Mouse (Mus musculus) urinary bladder, adult 2 months (tissue): Measurements from ENCODE around the gene Clasp1. TPM values are rescaled to one million over a fixed set of nuclear protein-coding genes. Genes with fewer than 3 reads are reported as not detected.
A peak's percentile ranks its signal among the peaks of the same experiment; 100 is the strongest.

Experiments
- DNase-seq: peaks from one replicate; pipeline ENCODE4 v3.0.0; 2022; ENCODE audit warnings: low spot score
- polyA plus RNA-seq: library from polyadenylated mRNA; depleted of rRNA; stranded (reverse); fragments of >200 nt; gene quantifications from 2 replicates; pipeline ENCODE4 v1.2.3, GENCODE M21; 2012

The Clasp1 gene
- polyA plus RNA-seq, 1 experiment, result 21.1 TPM

DNA sequence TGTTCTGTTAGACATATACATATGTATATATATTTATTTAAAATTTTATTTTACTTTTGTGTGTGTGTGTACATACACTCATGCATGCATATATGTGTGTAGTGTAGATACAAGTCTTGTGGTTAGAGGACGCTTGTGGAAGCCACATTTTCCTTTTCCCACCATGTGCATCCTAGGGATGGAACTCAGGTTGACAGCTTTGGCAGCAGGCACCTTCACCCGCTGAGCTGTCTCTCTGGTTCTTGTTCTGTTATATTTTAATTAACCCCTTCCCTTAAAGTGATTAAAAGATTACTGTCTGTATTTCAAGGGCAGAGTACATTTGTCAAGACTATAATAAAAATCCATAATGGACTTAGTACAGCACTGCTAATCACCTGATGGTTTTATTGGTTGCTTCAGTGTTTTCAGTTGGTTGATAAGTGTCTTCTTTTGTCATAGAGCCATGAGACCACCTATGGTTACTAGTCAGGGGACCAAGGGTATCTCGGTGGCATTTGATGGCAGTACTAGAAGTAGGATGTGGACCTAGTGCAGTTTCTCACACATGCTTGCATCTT, 62.1 kb downstream of the Clasp1 start:
- no peak for DNase-seq

DNA sequence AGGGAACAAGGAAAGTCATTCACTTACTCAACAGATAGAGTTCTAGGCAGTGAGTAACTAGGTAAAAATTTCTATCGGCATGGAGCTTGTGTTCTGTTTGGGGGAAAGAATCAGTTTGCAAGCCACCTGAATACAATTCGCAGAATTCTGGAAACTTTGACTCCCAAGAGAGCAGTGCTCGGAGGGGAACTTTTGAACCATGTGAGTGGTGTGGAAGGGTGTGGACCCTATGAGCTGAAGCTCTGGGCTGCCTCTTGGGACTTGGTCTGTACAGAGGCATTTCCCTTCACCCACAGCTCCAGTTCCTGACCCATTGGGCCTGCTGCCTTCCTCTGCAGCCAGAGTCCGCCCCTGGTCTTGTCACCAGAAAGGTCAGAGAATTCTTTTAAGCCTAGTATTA, 64.7 kb downstream of the Clasp1 start:
- DNase-seq, result no peak

DNA sequence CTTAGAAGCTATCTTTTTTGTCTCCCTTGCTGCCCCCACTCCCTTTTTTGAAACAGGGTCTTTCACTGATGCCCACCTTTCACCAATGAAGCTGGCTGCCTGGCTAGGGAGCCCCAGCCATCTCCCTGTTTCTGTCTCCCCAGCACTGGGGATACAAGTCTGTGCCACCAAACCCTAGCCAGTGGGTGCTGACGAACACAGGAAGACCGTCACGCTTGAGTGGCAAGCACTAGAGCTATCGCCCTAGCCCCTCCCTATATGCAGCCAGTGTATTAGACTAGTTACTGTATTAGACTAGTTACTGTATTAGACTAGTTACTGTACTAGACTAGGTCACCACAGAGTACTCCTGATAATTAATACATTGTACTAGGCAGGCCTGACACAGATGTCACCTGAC, 66.0 kb downstream of the Clasp1 start:
- DNase-seq, result no peak

DNA sequence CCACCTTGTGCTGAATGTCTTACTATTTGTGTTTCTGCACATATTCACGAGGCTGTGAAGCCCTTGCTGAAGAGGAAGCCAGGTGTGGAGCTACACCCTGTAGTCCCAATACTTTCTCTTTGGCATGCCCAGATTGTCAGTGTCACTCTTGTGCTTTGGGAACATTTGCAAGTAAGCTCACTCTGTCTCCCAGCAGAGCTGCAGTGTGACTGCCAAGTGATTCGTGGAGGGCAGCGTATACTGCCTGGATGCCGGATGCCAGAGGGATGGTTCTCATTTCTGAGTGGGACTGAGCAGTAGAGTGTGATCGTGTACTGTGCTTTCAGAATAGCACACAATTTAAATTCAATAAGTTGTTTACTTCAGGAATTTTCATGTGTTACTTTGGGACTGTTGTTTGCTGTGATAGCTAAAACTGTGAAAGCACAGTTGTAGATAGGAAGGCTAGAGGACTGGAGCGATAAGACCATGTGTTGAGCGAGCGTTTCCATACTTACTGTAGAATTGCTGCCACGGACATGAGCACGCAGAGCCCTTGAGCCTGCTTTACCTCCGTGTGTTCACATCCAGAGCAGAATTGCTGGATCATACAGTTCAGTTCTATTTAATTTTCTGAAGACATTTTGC, 68.5 kb downstream of the Clasp1 start:
- no peak for DNase-seq

DNA sequence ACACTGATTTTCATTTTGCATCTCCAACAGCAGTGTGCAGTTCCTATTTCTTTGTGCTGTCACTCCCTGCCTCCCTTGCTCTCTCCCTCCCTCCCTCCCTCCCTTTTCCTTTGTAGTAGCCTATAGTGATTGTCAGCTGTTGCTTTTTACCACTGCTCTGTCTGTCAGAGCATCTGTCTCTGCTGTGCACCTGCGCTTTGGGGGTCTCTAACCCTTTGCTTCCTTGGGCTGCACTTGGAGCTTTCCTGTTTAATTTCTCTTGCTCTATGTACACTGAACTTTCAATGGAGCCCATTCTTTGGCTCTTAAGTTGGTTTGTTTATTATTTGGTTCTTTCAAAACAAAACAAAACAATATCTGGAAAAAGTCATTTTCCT, 69.0 kb downstream of the Clasp1 start:
- DNase-seq, result no peak

DNA sequence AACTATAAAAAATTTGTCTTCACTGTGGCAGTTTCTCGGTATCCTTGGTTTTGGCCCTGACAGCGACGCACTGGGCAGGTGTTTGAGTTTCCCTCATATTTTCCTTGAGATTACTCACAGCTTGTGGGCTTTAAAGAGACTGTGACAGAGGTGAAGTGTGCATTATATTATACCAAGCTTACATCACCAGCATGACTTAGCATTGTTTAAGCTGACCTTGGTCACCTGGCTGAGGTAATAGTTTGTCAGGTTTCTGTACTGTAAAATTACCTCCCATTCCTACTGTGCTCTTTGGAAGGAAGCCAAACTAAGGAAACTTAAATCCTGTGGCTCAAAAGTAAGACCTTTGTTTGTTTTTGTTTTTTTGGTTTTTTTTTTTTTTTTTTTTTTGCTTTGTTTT, 69.4 kb downstream of the Clasp1 start:
- no peak for DNase-seq

DNA sequence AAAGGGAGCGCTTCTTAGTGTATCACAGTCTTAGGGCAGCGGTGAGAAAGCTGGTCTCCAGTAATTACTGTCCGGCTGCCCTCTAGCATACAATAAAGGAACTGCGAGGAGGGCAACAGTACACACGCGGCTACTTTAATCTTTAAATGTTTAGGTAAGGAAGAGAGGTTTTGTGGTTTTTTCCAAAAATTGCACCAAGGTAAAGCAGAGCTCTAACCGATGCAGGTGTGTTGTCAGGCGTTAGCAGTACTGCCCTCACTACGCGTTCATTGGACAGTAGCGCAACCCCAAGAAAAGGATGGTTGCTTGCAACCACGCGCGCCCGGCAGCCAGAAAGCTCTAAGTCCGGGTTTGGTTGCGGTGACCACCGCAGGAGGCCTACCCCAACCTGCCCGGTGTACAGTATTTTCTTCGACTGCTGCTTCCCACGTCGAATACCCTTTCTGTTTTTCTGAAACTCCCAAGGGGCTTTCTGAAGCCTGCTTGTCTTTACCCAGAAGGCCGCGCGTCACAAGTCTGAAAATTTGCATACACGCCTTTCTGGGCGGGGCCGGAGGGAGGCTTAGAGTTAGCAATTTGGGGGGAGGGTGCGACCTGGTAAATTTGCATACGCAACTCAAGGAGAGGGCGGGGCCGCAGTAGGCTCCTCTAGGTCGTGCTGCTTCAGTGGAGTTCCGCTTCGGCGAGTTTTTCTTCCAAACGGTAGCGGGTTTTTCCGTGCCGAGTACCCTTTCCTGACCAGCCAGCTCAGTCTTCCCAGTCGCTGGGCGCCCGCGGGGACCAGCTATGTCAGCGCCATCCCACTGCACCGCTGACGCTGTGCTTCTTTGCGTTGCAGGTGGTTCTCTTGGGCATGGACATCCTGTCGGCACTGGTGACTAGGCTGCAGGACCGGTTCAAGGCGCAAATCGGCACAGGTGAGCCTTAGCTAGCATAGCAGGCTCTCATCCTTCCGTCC, 70.4 kb downstream of the Clasp1 start:
- peak; percentile 82 for DNase-seq

DNA sequence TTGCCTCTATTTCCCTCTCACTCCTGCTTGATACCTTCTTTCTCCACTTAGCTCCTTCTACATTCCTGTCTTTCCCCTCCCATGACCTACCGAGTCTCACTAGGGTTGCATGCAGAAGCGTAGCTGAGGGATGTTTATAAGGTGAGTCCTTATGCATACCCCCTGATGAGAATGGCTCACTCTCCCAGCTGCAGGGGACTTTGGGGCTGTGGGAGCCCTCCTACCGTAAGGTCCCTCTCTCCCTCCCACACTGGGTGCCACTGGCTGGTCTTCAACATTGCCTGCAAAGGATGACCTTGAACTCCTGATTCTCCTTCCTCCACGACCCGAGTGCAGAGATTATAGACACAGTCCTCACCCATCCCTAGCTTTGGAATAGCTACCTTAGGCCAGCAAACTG, 71.9 kb downstream of the Clasp1 start:
- no peak for DNase-seq

DNA sequence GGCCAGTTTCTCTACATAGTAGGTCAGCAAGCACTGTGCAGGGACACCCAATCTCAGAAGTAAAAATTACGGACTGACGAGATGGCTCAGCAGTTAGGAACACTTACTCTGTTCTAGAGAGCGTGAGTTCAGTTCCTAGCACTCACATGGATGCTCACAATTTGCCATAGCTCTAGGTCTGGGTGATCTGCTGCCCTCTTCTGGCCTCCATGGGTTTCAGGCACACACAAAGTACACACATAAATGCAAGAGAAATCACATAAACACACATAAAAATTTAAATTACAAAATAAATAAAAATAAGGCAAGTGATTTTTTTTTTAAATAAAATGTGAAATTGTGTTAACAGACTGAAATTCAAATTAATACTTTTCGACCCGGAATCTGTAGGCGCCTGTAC, 77.2 kb downstream of the Clasp1 start:
- DNase-seq, result no peak

DNA sequence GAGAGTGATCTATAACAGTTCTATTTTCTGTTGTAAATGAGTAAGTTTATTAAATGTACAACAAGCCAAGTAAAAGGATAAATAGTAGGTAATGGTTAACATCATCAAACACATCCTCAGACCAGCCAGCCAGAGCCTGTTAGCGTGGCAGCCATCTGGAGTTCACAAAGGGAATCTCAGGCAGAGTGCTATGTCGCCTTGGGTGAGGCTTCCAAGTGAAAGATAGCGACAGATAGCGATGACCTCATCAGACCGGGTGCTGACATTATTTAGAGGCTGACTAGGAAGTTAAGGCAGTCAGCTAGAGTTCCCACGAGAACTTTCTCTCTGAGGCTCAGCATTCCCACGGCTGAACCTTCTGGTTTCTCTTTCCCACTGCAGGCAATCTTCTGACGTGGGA, 83.5 kb downstream of the Clasp1 start:
- DNase-seq, result no peak

DNA sequence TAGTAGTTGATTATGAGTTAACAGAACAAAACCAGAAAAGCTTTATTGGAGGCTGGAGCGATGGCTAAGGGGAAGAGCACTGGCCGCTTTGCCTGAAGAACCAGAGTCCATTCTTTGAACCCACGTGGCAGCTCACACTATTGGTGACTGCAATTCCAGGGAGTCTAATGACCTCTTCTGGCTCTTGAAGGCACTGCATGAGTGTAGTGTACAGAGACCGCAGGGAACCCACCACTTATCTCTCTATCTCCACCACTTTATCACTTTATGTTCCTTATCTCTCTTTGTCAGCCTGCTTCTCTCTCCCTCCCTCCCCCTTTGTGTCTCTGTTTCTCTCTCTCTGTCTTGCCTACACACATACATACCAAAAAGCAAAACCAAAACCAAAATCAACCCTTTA, 88.1 kb downstream of the Clasp1 start:
- no peak for DNase-seq

DNA sequence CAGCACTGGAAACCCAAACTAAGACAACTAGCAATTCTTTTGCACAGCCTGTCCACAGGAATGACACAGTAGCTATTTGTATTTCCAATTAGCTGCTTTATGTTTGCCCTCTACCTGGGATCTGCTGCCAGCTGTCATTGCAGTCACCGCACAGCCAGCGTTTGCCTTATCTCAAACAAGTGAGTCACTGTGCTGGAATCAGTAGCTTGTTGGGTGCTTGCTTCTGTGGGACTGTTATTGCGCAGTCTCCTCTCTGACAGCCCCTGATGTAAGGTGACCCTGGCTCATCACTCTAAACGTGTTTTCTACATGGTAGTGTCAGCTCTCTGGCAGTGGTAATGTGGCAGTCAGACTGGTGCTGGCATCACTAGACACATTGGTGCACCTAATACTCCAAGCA, 90.4 kb downstream of the Clasp1 start:
- DNase-seq, result no peak

DNA sequence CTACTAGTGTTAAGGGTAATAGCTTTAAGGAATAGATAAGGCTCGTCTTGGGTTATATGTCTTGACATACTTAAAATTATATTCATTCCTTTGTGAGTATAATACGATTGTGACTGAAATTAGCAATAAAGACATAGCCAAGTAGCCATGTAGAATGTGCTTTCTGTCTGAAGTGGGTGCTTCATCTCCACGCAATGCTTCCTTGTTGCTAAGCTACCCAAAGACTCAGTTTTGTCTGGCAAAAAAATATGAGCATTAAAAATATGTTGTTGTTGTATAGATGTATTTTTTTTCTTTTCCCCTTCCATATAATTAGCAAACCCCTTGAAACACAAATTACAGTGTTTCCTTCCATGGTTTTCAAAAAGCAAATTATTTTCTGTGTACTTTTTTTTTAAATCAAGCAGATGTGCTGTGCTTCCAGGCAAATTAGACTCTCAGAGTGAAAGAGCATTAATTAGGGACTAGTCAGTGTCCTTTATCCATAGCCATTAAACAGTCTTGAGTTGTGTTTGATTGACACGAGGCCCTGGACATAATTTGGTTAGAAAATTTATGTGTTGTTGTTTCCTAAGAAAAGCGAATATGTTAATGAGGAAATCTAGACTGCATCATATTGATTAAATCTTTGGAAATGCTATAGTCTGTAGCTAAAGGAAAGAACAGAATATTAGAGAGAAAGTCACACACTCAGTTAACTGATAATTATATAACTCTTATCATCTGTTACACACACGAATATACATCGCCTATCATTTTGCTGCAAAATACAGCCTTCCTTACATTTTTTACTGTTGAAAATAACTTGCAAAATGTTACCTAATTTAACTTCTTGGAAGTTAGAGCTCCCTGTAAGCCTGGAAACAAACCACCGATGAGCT, 91.9 kb downstream of the Clasp1 start:
- no peak for DNase-seq

DNA sequence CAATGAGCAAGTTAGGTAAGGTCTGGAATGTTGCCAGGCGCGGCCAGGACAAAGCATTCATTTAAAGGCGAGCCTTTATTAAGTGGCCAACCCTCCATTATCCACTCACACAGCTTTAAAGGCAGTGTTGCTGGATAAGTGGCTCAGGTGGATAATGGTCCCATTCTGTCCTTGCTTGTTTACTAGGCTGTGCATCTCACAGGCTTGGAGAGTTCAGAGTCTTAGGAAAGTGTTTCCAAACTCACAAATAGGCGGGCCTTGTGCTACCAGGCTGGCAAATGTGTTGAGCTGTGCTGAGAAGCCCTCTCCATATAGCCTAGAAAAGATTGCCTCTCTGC, 92.5 kb downstream of the Clasp1 start:
- no peak for DNase-seq

DNA sequence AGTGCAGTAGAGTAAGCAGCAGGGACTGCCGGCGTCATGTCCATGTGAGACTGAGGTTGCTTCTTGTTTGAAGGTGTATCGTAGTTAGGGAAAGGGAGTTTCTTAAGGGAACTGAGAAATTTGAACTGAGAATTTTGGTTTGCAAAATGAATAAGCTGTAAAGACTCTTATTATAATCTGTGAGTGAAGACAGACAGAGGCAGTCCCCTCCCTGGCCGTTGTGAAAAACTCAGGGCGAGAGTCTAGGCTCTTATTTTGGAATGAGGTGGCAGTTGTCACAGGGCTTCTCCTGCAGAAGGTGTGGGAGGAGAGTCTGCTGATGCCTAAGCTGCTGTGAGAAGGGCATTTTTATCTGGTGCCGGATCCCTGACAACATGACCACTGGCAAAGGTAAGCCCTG, 92.8 kb downstream of the Clasp1 start:
- DNase-seq, result no peak

DNA sequence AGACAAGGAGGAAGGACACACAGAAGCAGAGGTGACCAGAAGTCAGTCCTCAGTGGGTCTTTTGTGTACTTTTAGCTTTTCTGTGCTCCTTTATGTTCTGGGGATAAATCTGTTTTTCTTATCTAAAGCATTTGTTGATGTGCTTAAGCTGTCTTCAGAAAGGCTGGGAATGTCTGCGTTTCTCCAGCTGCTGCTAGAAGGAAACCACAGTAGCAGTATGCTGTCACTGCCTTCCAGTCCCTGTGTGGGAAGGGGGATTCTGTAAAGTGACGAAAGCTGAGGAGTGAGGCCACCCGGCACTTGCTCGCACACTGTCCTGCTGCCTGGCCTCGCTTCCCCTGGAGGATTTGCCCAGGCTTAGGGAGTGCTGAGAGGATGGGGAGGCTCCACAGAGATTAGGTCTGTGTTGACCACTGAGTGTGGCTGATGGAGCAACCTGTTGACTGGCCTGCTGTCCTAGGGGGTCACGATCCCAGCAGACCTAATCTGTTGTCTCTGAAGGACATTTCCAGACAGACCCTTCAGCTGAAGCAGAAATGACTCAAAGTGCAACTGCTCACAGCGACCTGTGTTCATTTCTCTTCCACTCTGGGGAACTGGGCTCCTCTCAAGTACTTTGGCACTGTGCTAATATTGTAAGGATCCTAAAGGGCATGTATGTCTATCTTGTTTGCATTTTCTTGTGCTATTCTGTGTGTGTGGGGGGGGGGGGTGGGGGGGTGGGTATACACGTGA, 93.6 kb downstream of the Clasp1 start:
- DNase-seq, result no peak

DNA sequence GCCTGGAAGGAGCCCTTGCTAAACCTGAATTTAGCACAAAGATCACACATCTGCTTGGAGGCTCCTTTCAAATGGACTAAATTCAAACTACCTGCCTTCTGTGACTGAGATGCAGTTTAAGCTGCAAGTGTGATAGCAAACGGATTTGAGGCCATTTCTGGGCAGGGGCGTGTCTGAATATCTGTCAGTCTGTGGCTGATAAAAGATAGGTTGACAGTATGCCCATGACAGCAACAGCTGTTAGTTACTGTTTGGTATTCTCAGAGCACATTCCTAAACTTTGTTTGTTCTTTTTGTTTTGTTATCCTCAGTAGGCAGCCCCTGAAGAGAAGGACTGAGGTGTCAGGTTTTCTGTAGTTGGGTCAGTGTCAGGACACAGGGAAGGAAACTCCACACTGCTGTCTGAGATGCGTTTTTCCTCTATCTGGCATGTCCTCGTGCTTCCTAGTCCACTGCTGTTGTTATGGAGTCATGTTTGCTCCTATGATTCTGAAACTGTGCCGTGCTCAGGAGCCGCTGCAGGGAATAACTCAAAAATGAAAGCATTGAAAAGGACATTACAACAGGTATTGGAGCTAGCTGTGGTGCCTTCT, 94.7 kb downstream of the Clasp1 start:
- no peak for DNase-seq

DNA sequence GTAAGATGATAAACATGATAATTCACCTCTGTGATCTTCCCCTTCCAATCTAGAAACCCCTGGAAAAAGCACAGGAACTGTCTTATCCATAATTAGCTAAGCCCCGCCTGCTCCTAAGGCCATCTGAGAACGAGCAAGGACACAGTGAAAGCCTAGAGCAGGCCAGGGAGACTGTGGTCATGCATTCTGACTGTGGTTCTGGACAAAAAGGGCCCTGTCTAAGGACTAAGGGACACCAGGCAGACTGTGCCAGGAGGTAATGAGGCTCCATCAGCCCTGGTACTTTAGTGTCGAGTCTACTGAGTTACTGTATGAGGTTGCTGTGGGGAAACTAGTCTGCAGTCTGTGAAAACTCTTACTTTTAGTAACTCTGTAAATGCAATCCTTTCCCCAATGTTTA, 96.7 kb downstream of the Clasp1 start:
- no peak for DNase-seq

DNA sequence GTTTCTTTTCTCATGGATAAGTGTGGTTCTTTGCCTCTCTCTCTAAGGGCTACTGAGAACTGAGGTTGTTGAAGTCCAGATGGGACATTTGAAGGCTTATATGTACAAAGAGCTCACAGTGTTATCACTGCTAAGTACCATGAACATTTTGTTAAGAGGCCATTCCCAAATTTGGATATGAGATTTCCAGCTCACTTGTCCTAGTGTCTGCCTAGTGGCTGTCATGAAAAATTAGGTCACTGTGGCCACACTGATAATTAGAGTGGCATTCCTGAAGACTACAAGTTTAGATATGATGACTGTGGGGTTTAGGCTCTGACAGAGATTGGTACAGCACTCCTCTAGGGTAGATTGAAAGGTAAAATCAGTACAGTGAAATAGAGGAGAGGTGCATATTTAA, 97.2 kb downstream of the Clasp1 start:
- no peak for DNase-seq

DNA sequence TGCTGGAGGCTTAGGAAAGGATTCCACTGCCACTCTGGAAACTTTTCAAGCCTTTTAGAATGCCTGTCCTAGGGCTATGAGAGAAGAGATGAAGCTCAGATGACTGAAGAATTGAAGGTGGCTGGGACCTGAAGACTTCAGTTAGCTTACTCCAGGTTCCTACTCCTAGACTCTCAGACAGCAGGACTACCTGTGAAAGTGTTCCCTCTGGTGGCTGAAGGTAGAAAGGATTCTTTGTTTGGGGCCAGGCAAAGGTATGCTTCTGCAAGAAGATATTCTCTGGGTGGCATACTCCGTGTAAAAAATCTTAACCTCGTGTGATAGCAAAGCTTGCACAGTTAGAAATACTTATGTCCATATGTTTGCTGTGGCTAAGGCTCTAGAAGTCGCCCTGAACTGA, 104.0 kb downstream of the Clasp1 start:
- no peak for DNase-seq

DNA sequence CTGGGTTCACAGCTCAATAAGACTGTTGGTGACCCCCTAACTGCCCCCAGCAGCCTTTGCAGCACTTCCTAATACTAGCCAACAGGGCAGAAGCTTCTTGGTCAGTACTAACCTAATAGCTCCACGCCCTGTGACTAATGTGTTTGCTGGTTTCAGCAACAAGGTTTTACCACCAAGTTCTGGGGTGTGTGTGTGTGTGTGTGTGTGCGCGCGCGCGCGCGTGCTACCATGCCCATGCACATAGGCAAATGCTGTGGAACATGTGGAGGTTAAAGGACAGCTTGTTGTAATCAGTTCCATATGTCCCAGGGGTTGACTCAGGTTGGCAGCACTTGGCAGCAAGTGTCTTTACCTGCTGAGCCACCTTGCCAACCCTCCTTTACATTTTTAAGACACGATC, 105.7 kb downstream of the Clasp1 start:
- no peak for DNase-seq
